Mouse (Mus musculus) ovary, adult 18-20 months (tissue): ENCODE measurements at regions not wholly inside any gene's neighbourhood (a gene's known extent, or its start where the extent isn't known, plus 50 kb on each side); places are given as distances from the start of the nearest gene placed in this dataset.

Experiments
- DNase-seq: peaks from one replicate; pipeline ENCODE4 v3.0.0; 2022; ENCODE audit warnings: low spot score, mixed read lengths

- no peak for DNase-seq
Observed at GRCm38 (mm10) chr9:116511450-116511849, 336.3 kb upstream of the Tgfbr2 start.

- no peak for DNase-seq
Observed at GRCm38 (mm10) chr9:116507756-116508155, 332.6 kb upstream of the Tgfbr2 start.

- DNase-seq = no peak
Observed at GRCm38 (mm10) chr9:116502831-116503230, 327.7 kb upstream of the Tgfbr2 start.

GRCm38 (mm10) chr9:116500951-116501350, 325.8 kb upstream of the Tgfbr2 start:
- DNase-seq = no peak

GRCm38 (mm10) chr9:116491227-116491626, 316.1 kb upstream of the Tgfbr2 start:
- DNase-seq = no peak

- DNase-seq = no peak
Observed at GRCm38 (mm10) chr9:116489787-116490186, 314.6 kb upstream of the Tgfbr2 start.

- DNase-seq = no peak
Observed at GRCm38 (mm10) chr9:116489273-116489672, 314.1 kb upstream of the Tgfbr2 start.

GRCm38 (mm10) chr9:116477309-116477708, 302.1 kb upstream of the Tgfbr2 start:
- no peak for DNase-seq

DNA sequence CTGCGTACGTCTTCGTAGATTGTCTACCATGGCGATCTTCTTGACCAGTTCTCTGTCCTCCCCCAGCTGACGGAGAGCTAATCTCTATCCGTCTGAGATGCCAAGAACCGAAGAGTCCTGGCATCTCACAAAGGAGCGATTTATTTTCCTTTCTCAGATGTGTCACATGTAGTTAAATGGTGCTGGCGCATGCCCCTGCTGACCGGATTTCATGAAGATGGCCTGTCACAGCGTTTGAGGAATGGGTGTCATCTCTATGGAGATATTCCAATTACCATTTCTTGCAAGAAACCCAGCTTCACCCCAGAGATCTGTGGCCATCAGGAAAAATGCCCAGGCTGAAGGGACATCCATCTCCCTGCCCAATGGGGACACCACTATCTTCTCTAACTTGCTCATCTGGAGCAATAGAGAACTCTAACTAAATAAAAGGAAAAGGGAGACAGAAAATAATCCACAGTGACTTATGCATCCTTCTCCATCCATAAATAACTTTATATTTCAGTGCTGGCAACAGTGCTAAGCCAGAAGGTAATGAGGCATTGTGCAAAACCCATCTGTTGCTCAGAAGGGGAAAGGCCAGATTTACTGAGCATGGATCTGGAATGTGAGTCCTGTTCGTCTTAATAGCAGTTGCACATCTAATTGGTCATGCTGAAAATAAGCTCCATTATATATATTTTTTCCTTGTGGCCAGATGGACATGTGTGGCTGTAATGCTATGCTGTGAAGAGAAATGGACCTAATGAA, 300.2 kb upstream of the Tgfbr2 start:
- DNase-seq = no peak

DNA sequence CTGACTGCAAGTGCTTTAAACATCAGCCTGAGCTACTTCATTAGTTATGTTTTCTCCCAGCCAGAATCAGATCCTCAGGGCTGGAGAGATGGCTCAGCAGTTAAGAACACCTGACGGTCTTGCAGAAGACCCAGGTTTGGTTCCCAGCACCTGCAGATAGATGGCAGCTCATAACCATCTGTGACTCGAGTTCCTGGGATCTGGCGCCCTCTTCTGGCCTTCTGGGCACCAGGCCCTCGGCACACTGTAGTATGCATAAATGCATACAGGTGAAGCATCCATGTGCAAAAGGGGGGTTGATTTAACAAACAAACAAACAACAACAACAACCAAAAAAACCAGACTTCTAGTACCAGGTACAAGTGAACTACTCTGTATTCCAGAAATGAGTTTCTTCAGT, 297.7 kb upstream of the Tgfbr2 start:
- no peak for DNase-seq

- peak; percentile 7 for DNase-seq
Observed at GRCm38 (mm10) chr9:116468569-116469250, 293.6 kb upstream of the Tgfbr2 start.

DNA sequence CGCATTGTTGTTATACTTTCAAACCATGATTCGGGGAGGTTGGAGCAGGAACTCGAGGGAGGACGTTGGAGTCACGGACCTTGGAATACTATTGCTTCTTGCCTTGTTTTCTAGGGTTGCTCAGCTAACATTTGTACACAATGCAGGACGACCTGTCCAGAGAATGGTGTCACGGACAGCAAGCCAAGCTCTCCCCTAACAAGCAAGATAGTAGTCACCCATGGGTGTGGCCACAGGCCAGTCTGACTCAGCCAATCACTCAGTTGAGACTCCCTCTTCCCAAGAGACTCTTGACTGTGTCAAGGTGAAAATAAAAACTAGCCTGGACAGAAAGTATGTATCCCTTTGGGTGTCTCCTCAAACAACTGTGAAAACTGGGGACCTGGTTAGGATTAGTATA, 291.2 kb upstream of the Tgfbr2 start:
- DNase-seq = no peak

- no peak for DNase-seq
Observed at GRCm38 (mm10) chr9:116464626-116465025, 289.5 kb upstream of the Tgfbr2 start.

DNA sequence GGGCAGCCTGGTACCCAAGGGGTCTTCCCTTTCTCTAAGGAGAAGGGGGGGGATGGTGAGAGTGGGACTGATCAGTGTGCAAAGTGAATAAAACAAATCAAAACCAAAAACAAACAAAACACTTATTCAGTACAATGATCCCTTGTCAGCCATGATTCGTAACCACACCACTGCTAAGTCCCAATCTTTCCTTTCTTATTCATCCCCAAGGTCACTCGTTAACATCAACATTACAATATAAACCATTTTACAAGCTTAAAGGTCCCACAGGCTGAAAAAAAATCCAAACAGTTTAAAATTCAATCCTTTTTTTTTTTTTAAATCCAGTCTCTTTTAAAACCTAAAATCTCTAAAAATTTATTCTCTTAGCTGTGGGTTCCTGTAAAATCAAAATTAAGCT, 287.1 kb upstream of the Tgfbr2 start:
- DNase-seq = no peak

DNA sequence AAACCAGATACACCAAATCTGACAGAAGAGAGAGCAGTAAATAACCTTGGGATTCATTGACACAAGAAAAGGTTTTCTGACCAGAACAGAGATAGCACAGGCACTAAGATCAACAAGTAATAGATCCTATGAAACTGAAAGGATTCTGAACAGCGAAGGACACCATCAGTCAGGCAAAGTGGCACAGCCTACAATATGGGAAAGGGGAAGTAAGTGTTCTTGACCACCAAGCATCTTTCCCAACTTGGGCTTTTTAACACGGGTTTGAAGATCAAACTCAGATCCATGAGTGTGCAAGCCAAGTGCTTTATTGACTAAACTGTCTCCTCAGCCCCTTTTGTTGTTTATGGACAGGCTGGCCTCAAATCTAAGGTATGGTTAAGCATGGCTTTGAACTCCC, 284.9 kb upstream of the Tgfbr2 start:
- DNase-seq = no peak

DNA sequence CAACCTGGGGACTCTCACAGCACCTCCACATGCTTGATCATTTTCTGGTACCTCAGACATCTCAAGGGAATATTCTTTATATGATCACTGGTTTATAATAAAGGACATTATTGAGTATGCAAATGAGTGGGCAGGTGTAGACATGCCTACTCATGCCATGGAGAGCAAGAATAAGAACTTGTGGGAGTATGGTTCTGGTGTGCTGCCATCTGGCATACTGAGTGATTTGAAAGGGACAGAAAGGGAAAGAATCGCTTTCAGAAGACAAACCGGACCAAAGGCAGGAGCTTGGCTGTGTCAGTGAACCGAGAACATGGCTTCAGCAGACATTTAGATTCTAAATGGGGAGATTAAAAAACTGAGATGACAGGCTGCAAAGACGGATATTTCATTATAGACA, 276.9 kb upstream of the Tgfbr2 start:
- DNase-seq = no peak

- DNase-seq = no peak
Observed at GRCm38 (mm10) chr9:116450829-116451228, 275.7 kb upstream of the Tgfbr2 start.

GRCm38 (mm10) chr9:116447734-116448133, 272.6 kb upstream of the Tgfbr2 start:
- DNase-seq = no peak

- DNase-seq = no peak
Observed at GRCm38 (mm10) chr9:116438580-116438979, 263.4 kb upstream of the Tgfbr2 start.

DNA sequence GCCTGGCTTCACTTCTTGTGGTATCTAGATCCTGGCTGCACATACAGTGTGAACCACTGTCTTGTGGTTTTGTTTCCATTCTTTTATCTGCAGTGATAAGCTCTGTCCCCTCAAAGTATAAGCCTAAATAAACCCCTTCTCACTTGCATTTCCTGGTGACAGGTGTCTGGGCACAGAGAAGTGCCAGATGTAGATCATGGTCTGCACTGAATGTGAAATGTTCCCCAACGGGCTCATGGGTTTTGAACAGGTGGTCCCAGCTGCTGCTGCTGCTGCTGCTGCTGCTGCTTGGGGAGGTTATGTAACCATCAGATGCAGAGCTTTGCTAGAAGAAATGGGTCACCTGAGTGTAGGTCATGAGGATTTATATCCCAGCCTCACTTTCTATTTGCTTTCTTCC, 259.3 kb upstream of the Tgfbr2 start:
- DNase-seq = no peak

- no peak for DNase-seq
Observed at GRCm38 (mm10) chr9:116429061-116429460, 253.9 kb upstream of the Tgfbr2 start.

GRCm38 (mm10) chr9:116428475-116428874, 253.3 kb upstream of the Tgfbr2 start:
- no peak for DNase-seq

DNA sequence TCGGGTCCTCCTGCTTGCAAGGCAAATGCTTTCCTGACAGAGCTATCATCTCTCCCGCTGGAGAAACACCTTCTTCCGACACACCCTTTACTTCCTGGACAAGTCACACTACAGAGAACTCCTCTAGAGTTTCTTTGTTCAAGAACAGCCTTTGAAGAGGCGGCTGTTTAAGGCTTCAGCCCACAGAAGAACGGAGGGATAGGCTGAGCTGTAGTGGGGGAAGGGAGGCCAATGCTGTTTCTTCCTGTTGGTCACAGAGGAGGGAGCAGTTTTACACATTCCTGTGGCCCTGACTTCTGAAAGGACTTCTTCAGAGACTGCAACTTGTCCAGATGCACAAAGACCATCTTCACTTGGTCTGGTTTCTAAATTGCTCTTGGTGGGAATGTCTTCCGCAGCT, 252.1 kb upstream of the Tgfbr2 start:
- no peak for DNase-seq
